Mouse (Mus musculus): ENCODE results near the gene Wdr1. TPM values are rescaled to one million over a fixed set of nuclear protein-coding genes. Genes with fewer than 3 reads are reported as not detected.

The Wdr1 gene
- total RNA-seq, 2 experiments from 2014 or later: 203 to 212 TPM

DNA sequence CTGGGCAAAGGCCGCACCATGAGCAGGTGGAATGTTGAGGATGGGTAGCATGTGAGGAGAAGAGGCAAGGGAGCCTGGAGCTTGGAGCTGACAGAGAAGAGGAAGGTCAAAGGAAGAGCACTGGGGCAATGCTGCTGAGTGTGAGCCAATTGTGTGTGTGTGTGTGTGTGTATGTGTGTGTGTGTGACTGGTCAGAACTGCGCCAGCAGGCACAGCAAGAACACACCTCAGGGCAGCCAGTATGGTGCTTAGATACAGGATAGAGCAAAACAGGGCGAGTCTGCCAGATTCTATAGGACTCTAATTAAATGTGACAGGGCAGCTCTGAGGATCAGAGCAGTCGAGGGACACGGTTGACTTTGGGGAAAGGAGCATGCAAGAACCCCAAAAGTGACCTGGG, 4.2 kb downstream of the Wdr1 start:
- DNase-seq (ENCODE audit: low spot score in 2 of 2): no peak
- H3K27ac ChIP-seq: peak overlapping the region; percentile 75

DNA sequence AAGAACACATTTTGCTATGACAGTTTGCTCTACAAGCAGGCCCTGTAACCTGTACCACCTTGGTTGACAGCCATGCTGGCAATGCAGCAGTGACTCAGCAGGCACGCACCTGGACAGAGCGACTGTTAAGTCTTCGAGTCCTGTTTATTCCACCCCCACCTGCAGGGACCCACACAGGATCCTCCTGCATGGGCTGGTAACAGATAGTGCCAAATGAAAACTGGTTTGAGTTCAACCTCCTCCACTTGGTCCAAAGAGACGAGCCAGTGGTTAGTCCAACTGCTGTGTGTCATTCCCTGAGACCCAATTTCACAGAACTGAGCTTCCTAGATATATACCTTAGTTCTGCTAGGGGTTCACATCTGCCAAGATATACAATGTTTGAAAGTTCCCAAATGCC, 5.2 kb downstream of the Wdr1 start:
- TF ChIP-seq CTCF (conservative IDR thresholded peaks at IDR 0.05): no peak
- H3K27ac ChIP-seq: peak overlapping the region; percentile 75; the same call in 1 of the 2 replicates
- DNase-seq (ENCODE audit: low spot score in 2 of 2): no peak
- no peak overlapping the region for H3K4me3 ChIP-seq

More for the DNA sequence above, 4.2 kb downstream of the Wdr1 start:
- H3K4me3 ChIP-seq: peak overlapping the region; percentile 14
- TF ChIP-seq CTCF (conservative IDR thresholded peaks at IDR 0.05): no peak

DNA sequence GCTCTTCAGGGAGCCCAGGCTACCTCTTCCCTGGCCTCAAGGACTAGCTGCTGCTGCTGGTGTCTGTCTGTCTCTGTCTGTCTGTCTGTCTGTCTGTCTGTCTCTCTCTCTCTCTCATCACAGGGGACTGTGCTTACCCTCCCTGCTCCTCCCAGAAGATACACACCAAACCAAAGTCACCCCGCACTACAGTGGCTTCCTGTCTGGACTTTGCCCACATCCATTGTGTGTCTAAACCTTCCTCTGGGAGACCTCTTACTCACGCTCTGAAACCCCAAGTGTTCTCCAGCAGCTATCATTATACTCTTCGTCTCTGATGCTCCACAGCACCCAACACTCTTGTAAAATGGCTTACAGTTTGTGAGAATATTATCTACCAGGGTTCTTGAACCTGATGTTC, 6.6 kb downstream of the Wdr1 start:
- no peak for TF ChIP-seq CTCF (conservative IDR thresholded peaks at IDR 0.05)
- no peak for DNase-seq (ENCODE audit: low spot score in 2 of 2)
- no peak overlapping the region for H3K27ac ChIP-seq
- no peak overlapping the region for H3K4me3 ChIP-seq

DNA sequence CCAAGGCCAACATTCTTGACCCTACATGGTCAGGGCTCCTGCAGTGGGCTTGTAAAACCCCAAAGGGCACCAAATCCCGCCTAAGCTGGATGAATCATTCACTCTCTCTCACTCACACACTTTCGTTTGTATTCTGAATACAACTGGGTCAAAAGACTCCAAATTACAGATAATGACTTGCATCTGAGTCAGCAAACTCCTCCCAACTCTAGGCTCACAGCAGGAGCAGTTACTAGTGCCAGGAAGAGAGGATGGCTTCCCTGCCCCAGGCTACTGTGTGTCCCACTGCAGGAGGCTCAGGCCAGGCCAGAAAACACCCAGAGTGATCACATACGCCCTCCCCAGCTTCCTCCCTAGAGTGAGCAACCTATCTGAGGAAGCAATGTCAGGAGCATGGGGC, 9.1 kb downstream of the Wdr1 start:
- no peak for TF ChIP-seq CTCF (conservative IDR thresholded peaks at IDR 0.05)
- H3K4me3 ChIP-seq: no peak overlapping the region
- DNase-seq (ENCODE audit: low spot score in 2 of 2): peak in 1 of 2 experiments; percentile 31
- peak overlapping the region; percentile 4 for H3K27ac ChIP-seq

GRCm38 (mm10) chr5:38553491-38553890, 9.5 kb downstream of the Wdr1 start:
- Histone ChIP-seq H3K27ac (peak overlapping the region; percentile 4), H3K4me3 (no peak overlapping the region)
- TF ChIP-seq CTCF (conservative IDR thresholded peaks at IDR 0.05): no peak
- DNase-seq (ENCODE audit: low spot score in 2 of 2): no peak

GRCm38 (mm10) chr5:38552615-38553014, 10.4 kb downstream of the Wdr1 start:
- no peak overlapping the region for H3K27ac ChIP-seq
- H3K4me3 ChIP-seq: no peak overlapping the region
- no peak for DNase-seq (ENCODE audit: low spot score in 2 of 2)
- TF ChIP-seq CTCF (conservative IDR thresholded peaks at IDR 0.05): no peak

DNA sequence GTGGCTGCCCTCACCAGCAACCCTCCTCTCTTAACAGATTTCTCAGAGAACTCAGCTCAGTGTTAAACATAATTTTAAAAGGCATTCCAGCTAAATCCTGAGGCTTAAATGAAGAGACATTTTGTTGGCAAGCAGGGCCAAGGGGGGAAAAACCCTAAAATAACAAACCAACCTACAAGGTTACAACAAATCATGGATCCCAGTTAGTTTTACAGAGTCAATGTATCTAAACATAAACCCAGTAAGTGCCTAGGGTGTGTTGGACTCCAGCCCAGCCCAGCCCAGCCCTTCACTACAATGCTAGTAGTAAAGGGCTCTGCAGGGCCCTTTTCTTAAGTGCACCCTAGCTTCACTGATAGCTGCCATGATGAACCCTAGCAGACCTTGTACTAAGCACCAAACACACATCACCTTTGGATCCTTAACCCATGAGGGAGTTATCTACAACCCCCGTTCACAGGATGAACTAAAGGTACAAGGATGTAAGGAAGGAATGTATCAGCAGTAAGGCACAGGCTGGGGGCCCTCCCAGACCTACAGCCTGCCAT, 12.7 kb downstream of the Wdr1 start:
- no peak for DNase-seq (ENCODE audit: low spot score in 2 of 2)
- no peak for TF ChIP-seq CTCF (conservative IDR thresholded peaks at IDR 0.05)
- Histone ChIP-seq H3K27ac (peak overlapping the region; percentile 71), H3K4me3 (no peak overlapping the region)

DNA sequence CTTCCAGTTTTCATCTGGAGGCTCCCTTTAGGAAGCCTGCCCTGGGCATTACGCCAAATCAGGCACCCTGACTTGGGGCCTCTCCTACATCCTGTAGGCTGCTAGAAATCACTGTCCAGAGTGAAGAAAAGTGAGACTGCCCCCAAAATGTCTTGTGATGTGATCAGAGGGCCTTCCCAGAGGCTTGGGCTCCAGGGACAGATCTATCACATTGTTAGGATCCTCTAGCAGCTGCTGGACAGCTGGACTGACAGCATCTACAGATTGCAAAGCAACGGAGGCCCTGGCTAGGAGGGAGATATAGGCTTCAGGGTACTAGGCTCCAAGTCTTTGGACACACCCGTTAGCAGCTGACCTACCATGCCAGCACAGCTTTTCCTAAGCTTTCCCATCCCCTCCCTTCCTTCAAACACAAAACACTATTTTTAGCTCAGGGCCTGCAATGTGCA, 13.5 kb downstream of the Wdr1 start:
- TF ChIP-seq CTCF (conservative IDR thresholded peaks at IDR 0.05): no peak
- DNase-seq (ENCODE audit: low spot score in 2 of 2): no peak
- peak overlapping the region; percentile 71 for H3K27ac ChIP-seq
- no peak overlapping the region for H3K4me3 ChIP-seq

DNA sequence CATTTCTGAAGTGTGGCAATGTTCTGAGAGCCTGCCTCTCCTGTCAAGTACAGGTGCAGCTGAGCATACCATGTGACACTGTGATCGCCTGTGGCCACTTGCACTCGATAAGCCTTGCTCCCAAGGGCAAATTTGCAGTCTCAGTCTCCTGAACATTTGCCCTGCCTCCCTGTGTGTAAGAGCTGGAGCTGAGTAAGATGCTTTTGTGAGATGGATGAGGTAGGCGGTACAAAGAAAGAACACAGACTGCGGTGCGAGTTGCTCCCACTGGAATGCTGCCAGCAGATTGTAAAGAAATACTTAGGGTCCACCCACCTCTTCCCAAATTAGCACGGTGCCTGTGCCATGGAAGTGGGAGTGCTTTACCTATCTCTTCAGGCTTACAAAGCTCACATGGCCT, 15.6 kb downstream of the Wdr1 start:
- Histone ChIP-seq H3K27ac (no peak overlapping the region), H3K4me3 (no peak overlapping the region)
- TF ChIP-seq CTCF (conservative IDR thresholded peaks at IDR 0.05): no peak
- DNase-seq (ENCODE audit: low spot score in 2 of 2): peak; percentile 74 to 77

DNA sequence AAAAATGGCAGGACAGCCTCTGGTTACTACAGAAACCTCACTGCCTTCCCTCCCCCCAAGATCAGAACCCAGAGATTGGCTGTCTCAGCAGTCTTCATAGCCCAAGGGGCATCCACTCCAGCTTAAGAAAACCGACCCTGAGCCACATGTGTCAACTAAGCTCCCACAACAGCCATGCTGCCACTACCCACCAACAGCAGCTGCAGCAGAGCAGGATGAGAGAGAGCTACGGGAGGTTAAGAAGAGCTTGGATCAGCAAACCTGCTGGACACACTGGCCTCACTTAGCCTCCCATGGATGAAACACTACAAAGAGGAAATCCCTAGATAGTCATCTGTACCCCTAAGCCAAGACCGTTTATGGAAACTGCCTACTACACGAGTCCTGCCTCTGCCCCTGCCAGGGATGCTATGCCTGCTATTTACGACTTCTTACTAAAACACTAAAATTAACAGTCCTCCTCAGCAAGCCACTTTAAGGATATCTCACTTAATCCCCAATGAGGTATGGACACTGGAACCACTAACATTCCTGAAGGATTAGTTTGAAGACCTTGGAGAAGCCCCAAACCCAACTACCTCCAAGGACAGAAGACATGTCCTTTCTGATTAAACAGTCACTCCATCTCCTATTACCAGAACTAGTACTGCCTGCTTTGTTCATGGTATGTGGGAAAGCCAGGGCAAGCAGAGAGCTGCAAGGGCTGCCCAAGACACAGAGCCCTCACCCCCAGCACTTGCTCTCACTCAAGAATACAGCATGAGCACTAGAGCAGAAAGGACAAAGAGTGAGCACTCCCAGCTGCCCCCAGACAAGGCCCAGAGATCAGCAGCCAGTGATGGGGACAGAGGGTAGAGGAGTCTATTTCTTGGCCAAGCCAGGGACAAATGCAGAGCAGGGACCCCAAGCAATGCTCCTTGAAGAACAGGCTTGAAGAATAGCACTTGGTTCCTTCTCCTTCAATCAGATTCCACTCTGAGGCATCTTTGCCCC, 18.3 kb downstream of the Wdr1 start:
- DNase-seq (ENCODE audit: low spot score in 2 of 2): no peak
- peak overlapping the region; percentile 56 for H3K27ac ChIP-seq
- H3K4me3 ChIP-seq: no peak overlapping the region
- TF ChIP-seq CTCF (conservative IDR thresholded peaks at IDR 0.05): no peak

DNA sequence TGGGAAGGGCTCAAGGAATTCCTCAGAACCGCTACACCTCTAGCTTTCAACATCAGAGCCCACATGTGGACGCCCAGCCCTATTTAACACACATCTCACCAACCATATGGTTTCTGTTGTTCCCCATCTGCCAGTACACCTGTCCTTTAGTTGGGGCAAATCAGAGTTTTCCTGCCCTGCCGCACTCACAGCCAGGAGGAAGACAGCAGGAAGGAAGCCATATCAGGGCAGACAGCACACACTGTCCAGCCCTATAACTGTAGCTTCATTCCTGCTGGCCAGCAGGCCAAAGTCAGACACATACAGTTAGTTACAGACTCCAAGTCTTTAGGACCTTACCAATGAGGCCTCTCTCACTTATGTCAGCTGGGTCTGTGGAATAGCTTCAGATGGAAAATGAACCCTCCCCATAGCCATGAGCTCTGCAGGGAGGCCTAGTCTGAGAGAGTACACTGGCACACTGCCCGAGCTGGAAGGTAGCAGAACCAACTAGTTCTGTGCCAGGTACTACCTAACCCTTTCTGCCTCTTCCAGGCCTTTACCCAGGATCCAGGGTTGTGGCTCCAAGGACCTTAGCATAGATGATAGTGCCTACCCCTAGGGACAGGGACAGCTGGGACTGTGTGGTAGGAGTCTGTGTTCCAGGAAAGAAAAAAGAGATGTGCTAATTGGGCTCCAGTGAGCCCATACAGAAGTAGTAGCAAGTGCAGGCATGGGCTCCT, 19.4 kb downstream of the Wdr1 start:
- H3K4me3 ChIP-seq: no peak overlapping the region
- no peak for TF ChIP-seq CTCF (conservative IDR thresholded peaks at IDR 0.05)
- no peak for DNase-seq (ENCODE audit: low spot score in 2 of 2)
- peak overlapping the region; percentile 56 for H3K27ac ChIP-seq

GRCm38 (mm10) chr5:38541728-38542127, 21.3 kb downstream of the Wdr1 start:
- no peak overlapping the region for H3K4me3 ChIP-seq
- DNase-seq (ENCODE audit: low spot score in 2 of 2): no peak
- no peak overlapping the region for H3K27ac ChIP-seq
- TF ChIP-seq CTCF (conservative IDR thresholded peaks at IDR 0.05): no peak

DNA sequence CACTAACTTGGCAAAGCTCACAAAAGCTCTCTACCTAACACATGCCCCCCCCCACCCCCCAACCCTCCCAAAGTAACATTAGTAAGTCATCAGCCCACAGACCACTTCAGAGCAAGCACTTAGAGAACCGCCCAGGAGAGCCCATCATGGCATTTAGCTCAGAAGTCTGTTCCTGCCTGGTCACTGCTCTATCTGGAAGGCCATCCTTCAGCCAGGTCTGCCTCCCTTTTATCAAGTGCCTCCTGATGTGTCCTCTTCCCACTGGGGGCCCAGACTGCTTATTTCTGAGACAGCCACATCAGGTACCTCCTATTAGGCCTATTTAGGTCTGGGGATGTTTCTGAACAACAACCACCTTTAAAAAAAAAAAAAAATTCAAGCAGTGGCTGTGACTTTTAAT, 22.1 kb downstream of the Wdr1 start:
- no peak for DNase-seq (ENCODE audit: low spot score in 2 of 2)
- H3K27ac ChIP-seq: no peak overlapping the region
- TF ChIP-seq CTCF (conservative IDR thresholded peaks at IDR 0.05): no peak
- no peak overlapping the region for H3K4me3 ChIP-seq

Measured in layer of hippocampus, adult 2 months (tissue).